Mouse (Mus musculus): ENCODE measurements around the gene Lima1.

GRCm38 (mm10) chr15:99806171-99806570, 69.1 kb downstream of the Lima1 start:
- TF ChIP-seq CTCF (IDR thresholded peaks at IDR 0.05; ENCODE audit: low read depth) (no peak), EP300 (IDR thresholded peaks at IDR 0.05; ENCODE audit: low read depth) (no peak)
